Mouse (Mus musculus) intestine, embryonic 14.5 days (tissue): ENCODE results near the gene Syt1. TPM values are rescaled to one million over a fixed set of nuclear protein-coding genes. Genes with fewer than 3 reads are reported as not detected.

Experiments used
- ATAC-seq: fragments of 200-750 bp; cut with Nextera tagmentation; replicated peaks from 2 replicates; pipeline ENCODE4 v1.8.0; 2017; ENCODE audit warnings: low read depth, moderate number of reproducible peaks, moderate TSS enrichment, moderate library complexity; ENCODE audit not compliant: low FRiP score, low TSS enrichment
- DNase-seq: peaks from one replicate; pipeline ENCODE4 v3.0.0-alpha.2; 2018; ENCODE audit warnings: low spot score
- H3K27ac ChIP-seq: fragments of 300-500 bp; sonication (generic); 2 replicates; pipeline ENCODE4 v1.5.1; 2014; ENCODE audit warnings: low read depth, mild to moderate bottlenecking, control low read depth
- H3K27me3 ChIP-seq: fragments of 300-500 bp; sonication (generic); replicated peaks from 2 replicates; pipeline ENCODE4 v1.6.1; 2014; ENCODE audit warnings: low read length, control low read depth; ENCODE audit not compliant: control insufficient read depth, insufficient read depth
- H3K36me3 ChIP-seq: fragments of 300-500 bp; sonication (generic); 2 replicates; pipeline ENCODE4 v1.6.1; 2014; ENCODE audit warnings: low read length, control low read depth; ENCODE audit not compliant: control insufficient read depth, insufficient read depth
- H3K4me1 ChIP-seq: fragments of 300-500 bp; sonication (generic); replicated peaks from 2 replicates; pipeline ENCODE4 v1.6.1; 2014; ENCODE audit warnings: low read length, control low read depth, mixed read lengths; ENCODE audit not compliant: control insufficient read depth, insufficient read depth
- H3K4me2 ChIP-seq: fragments of 300-500 bp; sonication (generic); 2 replicates; pipeline ENCODE4 v1.6.1; 2014; ENCODE audit warnings: low read length
- H3K4me3 ChIP-seq: fragments of 300-500 bp; sonication (generic); 2 replicates; pipeline ENCODE4 v1.5.1; 2014; ENCODE audit warnings: low read depth, low read length, control low read depth, mixed read lengths
- H3K9ac ChIP-seq: fragments of 300-500 bp; sonication (generic); 2 replicates; pipeline ENCODE4 v1.6.1; 2014; ENCODE audit warnings: mild to moderate bottlenecking, low read length
- H3K9me3 ChIP-seq: fragments of 300-500 bp; sonication (generic); 2 replicates; pipeline ENCODE4 v1.6.1; 2016; ENCODE audit warnings: low read length, control low read depth; ENCODE audit not compliant: control insufficient read depth
- WGBS: fragments of 180-500 bp; shearing (Covaris S2); extraction: QIAGEN DNeasy Blood & Tissue Kit; methylation state at CpG from one replicate; pipeline ENCODE4 v1.1.7; 2014; 5-methylcytosine and 5-hydroxymethylcytosine counted together
- polyA plus RNA-seq: library from polyadenylated mRNA; unstranded; fragments of >200 nt; fragmentation: Nextera tagmentation; extraction: Ambion mirVana; gene quantifications from 2 replicates; pipeline ENCODE4 v1.2.1, GENCODE M21; 2014

Syt1 gene
- polyA plus RNA-seq, 1 experiment from 2014 or later, result 17.1 TPM

- DNase-seq (no peak), ATAC-seq (no peak)
- Histone ChIP-seq H3K27ac (no peak overlapping the region), H3K9ac (no peak overlapping the region), H3K4me1 (no peaks in the 10 kb centered on the region), H3K9me3 (no peaks in the 10 kb centered on the region), H3K4me2 (no peak overlapping the region), H3K36me3 (no peaks in the 10 kb centered on the region), H3K4me3 (no peak overlapping the region), H3K27me3 (no peaks in the 10 kb centered on the region)
- 48% methylated on average over 4 of the region's 4 CpGs for WGBS
Observed at GRCm38 (mm10) chr10:108874687-108875086, 136.1 kb downstream of the Syt1 start.

DNA sequence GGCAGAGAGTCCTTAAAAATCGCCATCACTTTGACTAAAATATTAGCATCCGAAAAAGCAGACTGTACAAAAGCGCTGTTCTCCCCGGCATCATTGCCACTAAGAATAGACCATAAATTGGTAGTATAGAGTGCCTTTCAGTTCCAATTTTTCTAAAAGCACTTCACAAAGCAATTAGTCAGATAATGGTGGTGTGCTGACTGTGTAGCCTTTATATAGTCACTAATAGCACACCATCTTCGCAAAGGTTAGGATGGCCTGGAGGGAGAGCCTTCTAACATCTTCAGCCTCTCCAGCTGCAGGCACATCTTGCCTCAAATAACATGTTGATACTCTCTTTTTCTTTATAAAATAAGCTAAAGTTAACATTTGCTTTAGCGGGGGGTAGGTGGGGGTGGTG, 138.4 kb downstream of the Syt1 start:
- 86% methylated on average over 6 of the region's 6 CpGs for WGBS
- no peak for ATAC-seq
- H3K4me3 ChIP-seq, result no peak overlapping the region

GRCm38 (mm10) chr10:108870586-108870985, 140.2 kb downstream of the Syt1 start:
- Histone ChIP-seq H3K27ac (no peak overlapping the region), H3K27me3 (no peaks in the 10 kb centered on the region), H3K4me2 (no peak overlapping the region), H3K4me1 (no peaks in the 10 kb centered on the region), H3K36me3 (no peaks in the 10 kb centered on the region), H3K9me3 (no peaks in the 10 kb centered on the region), H3K9ac (no peak overlapping the region), H3K4me3 (no peak overlapping the region)
- DNase-seq (no peak), ATAC-seq (no peak)
- 91% methylated on average over 4 of the region's 4 CpGs for WGBS

More for the DNA sequence above, 138.4 kb downstream of the Syt1 start:
- no peak overlapping the region for H3K27ac ChIP-seq
- no peak for DNase-seq
- no peaks in the 10 kb centered on the region for H3K36me3 ChIP-seq
- H3K27me3 ChIP-seq, result no peaks in the 10 kb centered on the region
- H3K9ac ChIP-seq, result no peak overlapping the region
- H3K4me1 ChIP-seq, result no peaks in the 10 kb centered on the region
- no peaks in the 10 kb centered on the region for H3K9me3 ChIP-seq
- H3K4me2 ChIP-seq, result no peak overlapping the region

DNA sequence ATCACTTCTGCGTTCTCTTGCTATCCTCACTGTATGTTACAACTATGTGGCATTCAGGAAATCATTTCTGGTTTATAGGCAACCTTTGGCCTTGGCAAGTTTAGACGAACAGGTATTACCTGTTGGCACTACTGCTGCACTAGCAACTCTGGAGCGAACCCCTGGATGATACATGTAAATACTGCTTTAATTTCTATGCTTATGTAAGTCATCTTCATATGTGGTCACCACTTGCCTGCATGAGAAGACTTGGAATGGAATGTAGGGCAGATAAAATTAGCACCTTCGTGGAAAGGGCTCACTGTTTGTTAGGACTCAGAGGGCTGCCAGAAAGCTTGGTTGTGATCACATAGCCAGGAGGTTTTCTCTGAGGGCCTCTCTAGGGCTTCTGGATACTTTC, 142.6 kb downstream of the Syt1 start:
- no peak overlapping the region for H3K4me3 ChIP-seq
- no peak overlapping the region for H3K4me2 ChIP-seq
- H3K9me3 ChIP-seq, result no peaks in the 10 kb centered on the region
- no peaks in the 10 kb centered on the region for H3K27me3 ChIP-seq
- no peak for DNase-seq
- no peak for ATAC-seq
- no peaks in the 10 kb centered on the region for H3K36me3 ChIP-seq
- WGBS, result 86% methylated on average over 4 of the region's 4 CpGs
- H3K4me1 ChIP-seq, result no peaks in the 10 kb centered on the region
- H3K9ac ChIP-seq, result no peak overlapping the region
- no peak overlapping the region for H3K27ac ChIP-seq

- no peak overlapping the region for H3K9ac ChIP-seq
- H3K27ac ChIP-seq, result no peak overlapping the region
- DNase-seq, result no peak
- no peak for ATAC-seq
- H3K4me3 ChIP-seq, result no peak overlapping the region
- WGBS, result 61% methylated on average over 6 of the region's 6 CpGs
- no peaks in the 10 kb centered on the region for H3K4me1 ChIP-seq
- H3K9me3 ChIP-seq, result no peaks in the 10 kb centered on the region
- H3K4me2 ChIP-seq, result no peak overlapping the region
- H3K36me3 ChIP-seq, result no peaks in the 10 kb centered on the region
- no peaks in the 10 kb centered on the region for H3K27me3 ChIP-seq
Observed at GRCm38 (mm10) chr10:108867202-108867601, 143.6 kb downstream of the Syt1 start.

GRCm38 (mm10) chr10:108865586-108865985, 145.2 kb downstream of the Syt1 start:
- 89% methylated on average over 4 of the region's 4 CpGs for WGBS
- no peaks in the 10 kb centered on the region for H3K9me3 ChIP-seq
- H3K9ac ChIP-seq, result no peak overlapping the region
- DNase-seq (no peak), ATAC-seq (no peak)
- no peaks in the 10 kb centered on the region for H3K27me3 ChIP-seq
- H3K4me1 ChIP-seq, result no peaks in the 10 kb centered on the region
- H3K4me2 ChIP-seq, result no peak overlapping the region
- H3K4me3 ChIP-seq, result no peak overlapping the region
- H3K36me3 ChIP-seq, result no peaks in the 10 kb centered on the region
- no peak overlapping the region for H3K27ac ChIP-seq

DNA sequence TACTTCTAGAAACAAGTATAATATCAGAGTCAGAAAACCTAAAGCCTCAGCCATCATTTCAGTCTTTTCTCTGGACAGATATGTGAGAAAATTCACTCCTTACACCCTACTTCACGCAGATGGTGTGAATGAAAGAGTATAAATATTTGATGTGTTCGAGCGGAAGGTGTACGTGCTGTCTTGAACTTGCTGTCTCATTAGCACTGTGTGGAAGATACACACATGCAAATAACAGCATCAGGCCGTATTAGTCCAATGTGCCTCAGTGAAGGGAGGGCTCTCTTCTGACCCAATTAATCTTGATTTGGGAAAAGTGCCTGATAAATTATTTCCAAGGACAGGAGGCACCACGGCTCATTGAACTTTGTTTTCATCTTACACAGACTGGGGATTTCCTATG, 154.8 kb downstream of the Syt1 start:
- WGBS, result 85% methylated on average over 6 of the region's 6 CpGs
- DNase-seq (no peak), ATAC-seq (no peak)
- Histone ChIP-seq H3K4me2 (no peak overlapping the region), H3K9ac (no peak overlapping the region), H3K4me3 (no peak overlapping the region), H3K36me3 (no peaks in the 10 kb centered on the region), H3K27ac (no peak overlapping the region), H3K27me3 (no peaks in the 10 kb centered on the region), H3K4me1 (no peaks in the 10 kb centered on the region), H3K9me3 (no peaks in the 10 kb centered on the region)

- Histone ChIP-seq H3K4me1 (no peaks in the 10 kb centered on the region), H3K9me3 (no peaks in the 10 kb centered on the region), H3K27ac (no peak overlapping the region), H3K9ac (no peak overlapping the region), H3K36me3 (no peaks in the 10 kb centered on the region), H3K4me3 (no peak overlapping the region), H3K27me3 (no peaks in the 10 kb centered on the region), H3K4me2 (no peak overlapping the region)
- DNase-seq, result no peak
- 70% methylated on average over 4 of the region's 4 CpGs for WGBS
- ATAC-seq, result no peak
Observed at GRCm38 (mm10) chr10:108852757-108853156, 158.0 kb downstream of the Syt1 start.

- WGBS, result 80% methylated on average over 1 of the region's 1 CpGs
- no peak overlapping the region for H3K4me2 ChIP-seq
- no peak overlapping the region for H3K4me3 ChIP-seq
- ATAC-seq (no peak), DNase-seq (no peak)
- H3K27ac ChIP-seq, result no peak overlapping the region
- H3K4me1 ChIP-seq, result no peaks in the 10 kb centered on the region
- no peaks in the 10 kb centered on the region for H3K27me3 ChIP-seq
- no peak overlapping the region for H3K9ac ChIP-seq
- no peaks in the 10 kb centered on the region for H3K9me3 ChIP-seq
- H3K36me3 ChIP-seq, result no peaks in the 10 kb centered on the region
Observed at GRCm38 (mm10) chr10:108837434-108837833, 173.3 kb downstream of the Syt1 start.
